Mouse (Mus musculus) G1E (cell line): ENCODE data around the gene Olfr667.

Experiments
- CTCF ChIP-seq: IDR thresholded peaks from 2 replicates; pipeline ENCODE4 v1.5.1; 2012; ENCODE audit warnings: low read depth, low read length, inconsistent platforms, mixed read lengths
- GATA1 ChIP-seq: IDR thresholded peaks from 2 replicates; pipeline ENCODE4 v1.6.1; 2012; ENCODE audit warnings: borderline replicate concordance, low read length, inconsistent platforms, mixed read lengths
- POLR2AphosphoS5 ChIP-seq: IDR thresholded peaks from 2 replicates; pipeline ENCODE4 v1.6.1; 2012; ENCODE audit warnings: low read depth, low read length, inconsistent platforms; ENCODE audit not compliant: insufficient replicate concordance

- TF ChIP-seq CTCF (no peak), GATA1 (no peak), POLR2AphosphoS5 (no peak)
Measured at GRCm38 (mm10) chr7:104927957-104928356, 6.7 kb upstream of the Olfr667 start, which contains the start of gene Olfr668.
